In the genomic region with DNA sequence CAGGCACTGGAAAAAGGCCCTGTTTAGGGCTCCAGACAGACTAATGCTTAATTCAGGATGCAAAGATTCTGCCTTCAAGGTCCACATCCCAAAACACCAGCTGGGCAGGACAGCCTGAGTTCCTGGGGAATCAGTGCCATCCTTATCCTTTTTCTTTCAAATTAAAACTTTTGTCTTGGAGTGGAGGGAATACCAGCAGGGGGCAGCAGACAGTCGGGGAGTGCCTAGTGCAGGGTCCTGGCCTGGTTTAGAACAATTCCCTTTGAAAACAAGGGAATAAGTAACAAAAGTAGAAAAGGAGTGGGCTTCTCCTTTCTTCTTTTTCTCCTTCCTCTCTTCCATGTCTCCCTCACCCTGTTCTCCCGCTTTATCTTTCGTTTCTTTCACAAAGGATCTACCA, we compare ENCODE assay signal across 7 mouse cellular contexts. TPM values are rescaled to one million over a fixed set of nuclear protein-coding genes. Genes with fewer than 3 reads are reported as not detected.
DNase-seq lines count a peak whose midpoint lies in the region; ATAC-seq lines count a peak whose summit lies in the region.

No protein-coding gene starts in this region.

- H3K9ac ChIP-seq in midbrain, embryonic 11.5 days (ENCODE audit: low read length) = no peak overlapping the region
- H3K9ac ChIP-seq in midbrain, embryonic 15.5 days = no peak overlapping the region

- WGBS in midbrain, embryonic 11.5 days = 5% methylated on average over 3 of the region's 3 CpGs
- 1% methylated on average over 3 of the region's 3 CpGs for WGBS in midbrain, embryonic 15.5 days

- H3K27me3 ChIP-seq in midbrain, embryonic 11.5 days (ENCODE audit: control insufficient read depth, insufficient read depth, low read length) = no peaks in the 10 kb centered on the region
- no peaks in the 10 kb centered on the region for H3K27me3 ChIP-seq in midbrain, embryonic 15.5 days (replicated peaks)

- ATAC-seq in midbrain, embryonic 11.5 days (ENCODE audit: low FRiP score) = no peak
- no peak for ATAC-seq in midbrain, embryonic 15.5 days (replicated peaks)

- DNase-seq in midbrain, embryonic 11.5 days (ENCODE audit: low spot score, missing footprints) = peak; percentile 95
- peak; percentile 85 for DNase-seq in adipocyte (ENCODE audit: low spot score)
- peak; percentile 80 for DNase-seq in cerebellum, postnatal 36 days
- DNase-seq in heart, postnatal 14 days = peak; percentile 81 to 88
- DNase-seq in lung, adult 18-20 months = peak; percentile 57 to 70
- peak; percentile 53 for DNase-seq in right cerebral cortex, postnatal 25 days

- no peak overlapping the region for H3K4me3 ChIP-seq in midbrain, embryonic 11.5 days (ENCODE audit: low read depth, low read length)
- H3K4me3 ChIP-seq in midbrain, embryonic 15.5 days = no peak overlapping the region

- H3K36me3 ChIP-seq in midbrain, embryonic 11.5 days (ENCODE audit: control insufficient read depth, insufficient read depth, low read length) = no peaks in the 10 kb centered on the region
- H3K36me3 ChIP-seq in midbrain, embryonic 15.5 days (replicated peaks) = no peaks in the 10 kb centered on the region

- peaks cover 12% of the 10 kb centered on the region for H3K4me1 ChIP-seq in midbrain, embryonic 11.5 days (ENCODE audit: control insufficient read depth, insufficient read depth, low read length)
- 0 out of 2 replicates have a peak, but pooled peaks cover 10% of the 10 kb centered on the region for H3K4me1 ChIP-seq in midbrain, embryonic 15.5 days

- H3K4me2 ChIP-seq in midbrain, embryonic 11.5 days = no peak overlapping the region
- no peak overlapping the region for H3K4me2 ChIP-seq in midbrain, embryonic 15.5 days

- intact Hi-C loops in heart, postnatal 14 days (cut with DNase I) = loop anchor here (2.0 to 5.0 kb wide), 2 partner anchors 122 to 195 kb away; a partner anchor contains a TSS

- H3K9me3 ChIP-seq in midbrain, embryonic 11.5 days (ENCODE audit: control insufficient read depth, low read length) = no peaks in the 10 kb centered on the region
- H3K9me3 ChIP-seq in midbrain, embryonic 15.5 days = no peaks in the 10 kb centered on the region

- H3K27ac ChIP-seq in midbrain, embryonic 11.5 days (ENCODE audit: low read depth, low read length) = no peak overlapping the region
- H3K27ac ChIP-seq in midbrain, embryonic 15.5 days = no peak overlapping the region

RNA-seq across cellular contexts. Expression of a gene that starts 9.2 kb away (rescaled TPM):
- 2.0 and 2.3 TPM in 2 replicates for polyA plus RNA-seq in midbrain, embryonic 11.5 days (2014; fragmentation: Nextera tagmentation; extraction: Ambion mirVana)
- 10.2 and 13.2 TPM in 2 replicates for polyA plus RNA-seq in midbrain, embryonic 15.5 days (2015; fragmentation: Nextera tagmentation; extraction: Ambion mirVana)
- total RNA-seq in heart, postnatal 14 days (2021) = 10 to 100 TPM; 91.4 to 98.7 TPM

RNA-seq across cellular contexts. Expression of a gene that starts 19.2 kb away (rescaled TPM):
- polyA plus RNA-seq in midbrain, embryonic 11.5 days (2014; fragmentation: Nextera tagmentation; extraction: Ambion mirVana) = 75.2 and 76.1 TPM in 2 replicates
- polyA plus RNA-seq in midbrain, embryonic 15.5 days (2015; fragmentation: Nextera tagmentation; extraction: Ambion mirVana) = 55.8 and 59.3 TPM in 2 replicates
- 10 to 100 TPM; 21.4 to 21.7 TPM for total RNA-seq in heart, postnatal 14 days (2021)

RNA-seq across cellular contexts. Expression of a gene that starts 44.3 kb away (rescaled TPM):
- polyA plus RNA-seq in midbrain, embryonic 11.5 days (2014; fragmentation: Nextera tagmentation; extraction: Ambion mirVana) = 15.1 and 18.1 TPM in 2 replicates
- 14.0 and 16.5 TPM in 2 replicates for polyA plus RNA-seq in midbrain, embryonic 15.5 days (2015; fragmentation: Nextera tagmentation; extraction: Ambion mirVana)
- 10 to 100 TPM; 19.0 to 19.2 TPM for total RNA-seq in heart, postnatal 14 days (2021)
